Mouse (Mus musculus) neural tube, embryonic 15.5 days (tissue): ENCODE data around the gene Mrpl51. TPM values are rescaled to one million over a fixed set of nuclear protein-coding genes. Genes with fewer than 3 reads are reported as not detected.

Experiments used
- ATAC-seq: fragments of 200-750 bp; cut with Nextera tagmentation; 2 replicates; pipeline ENCODE4 v1.8.0; 2017; ENCODE audit warnings: mild to moderate bottlenecking, moderate TSS enrichment, moderate library complexity; ENCODE audit not compliant: low FRiP score
- H3K27ac ChIP-seq: fragments of 300-500 bp; sonication (generic); replicated peaks from 2 replicates; pipeline ENCODE4 v1.5.1; 2015; ENCODE audit warnings: mild to moderate bottlenecking, inconsistent platforms
- H3K27me3 ChIP-seq: fragments of 300-500 bp; sonication (generic); replicated peaks from 2 replicates; pipeline ENCODE4 v1.6.1; 2015; ENCODE audit warnings: inconsistent platforms
- H3K36me3 ChIP-seq: fragments of 300-500 bp; sonication (generic); 2 replicates; pipeline ENCODE4 v1.6.1; 2015; ENCODE audit warnings: inconsistent platforms
- H3K4me1 ChIP-seq: fragments of 300-500 bp; sonication (generic); 2 replicates; pipeline ENCODE4 v1.6.1; 2015; ENCODE audit warnings: inconsistent platforms
- H3K4me2 ChIP-seq: fragments of 300-500 bp; sonication (generic); 2 replicates; pipeline ENCODE4 v1.6.1; 2015; ENCODE audit warnings: inconsistent platforms, mild to moderate bottlenecking, moderate library complexity
- H3K4me3 ChIP-seq: fragments of 300-500 bp; sonication (generic); replicated peaks from 2 replicates; pipeline ENCODE4 v1.5.1; 2015; ENCODE audit warnings: mild to moderate bottlenecking, inconsistent platforms
- H3K9ac ChIP-seq: fragments of 300-500 bp; sonication (generic); replicated peaks from 2 replicates; pipeline ENCODE4 v1.6.1; 2015; ENCODE audit warnings: mild to moderate bottlenecking, inconsistent platforms
- H3K9me3 ChIP-seq: fragments of 300-500 bp; sonication (generic); replicated peaks from 2 replicates; pipeline ENCODE4 v1.6.1; 2016; ENCODE audit warnings: inconsistent platforms
- WGBS: fragments of 180-500 bp; shearing (Covaris S2); methylation state at CpG from one replicate; pipeline ENCODE4 v1.1.7; 2015; ENCODE audit warnings: mixed read lengths; 5-methylcytosine and 5-hydroxymethylcytosine counted together
- polyA plus RNA-seq: library from polyadenylated mRNA; unstranded; fragments of >200 nt; fragmentation: Nextera tagmentation; extraction: Ambion mirVana; gene quantifications from 2 replicates; pipeline ENCODE4 v1.2.1, GENCODE M21; 2015

Mrpl51 gene
- polyA plus RNA-seq, 1 experiment from 2014 or later = 156 TPM

DNA sequence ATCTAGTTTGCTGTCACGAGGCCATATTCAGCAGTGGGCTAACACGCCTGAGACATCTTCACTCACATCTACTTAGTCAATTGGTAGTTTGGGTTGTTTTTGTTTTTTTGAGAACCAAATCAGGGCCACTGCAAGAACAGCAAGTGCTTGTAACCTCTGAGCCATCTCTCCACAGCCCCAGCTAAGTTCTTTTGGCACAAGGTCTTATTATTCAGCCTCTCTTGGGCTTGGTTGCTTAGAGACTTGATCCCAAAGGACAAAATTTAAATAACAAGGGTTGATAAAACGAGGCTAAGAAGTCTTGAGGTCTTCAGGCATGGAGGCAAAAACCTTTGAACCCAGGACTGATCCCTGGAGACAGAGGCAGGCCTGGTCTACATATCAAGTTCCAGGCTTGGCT is 4.7 kb downstream of the Mrpl51 start:
- no peaks in the 10 kb centered on the region for H3K27me3 ChIP-seq
- no peak overlapping the region for H3K4me2 ChIP-seq
- no peak overlapping the region for H3K9ac ChIP-seq
- 55% methylated on average over 3 of the region's 3 CpGs for WGBS
- H3K9me3 ChIP-seq = no peaks in the 10 kb centered on the region
- no peak overlapping the region for H3K27ac ChIP-seq
- peaks cover 20% of the 10 kb centered on the region for H3K36me3 ChIP-seq
- peaks cover 19% of the 10 kb centered on the region for H3K4me1 ChIP-seq
- no peak for ATAC-seq
- H3K4me3 ChIP-seq = no peak overlapping the region

DNA sequence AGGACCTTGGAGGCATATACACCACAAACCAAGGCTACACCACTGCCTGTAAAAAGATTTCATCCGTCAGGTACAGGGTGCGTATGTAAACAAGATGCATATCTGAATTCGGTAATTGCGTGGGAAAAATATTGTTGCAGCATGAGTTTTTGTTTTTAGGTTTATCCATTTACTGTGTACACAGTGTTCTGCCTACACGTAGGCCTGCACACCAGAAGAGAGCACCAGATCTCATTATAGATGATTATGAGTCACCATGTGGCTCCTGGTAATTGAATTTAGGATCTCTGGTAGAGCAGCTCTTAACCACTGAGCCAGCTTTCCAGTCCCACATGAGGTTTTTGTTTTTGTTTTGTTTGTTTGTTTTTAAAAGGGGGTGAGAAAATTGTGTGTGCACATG is 5.6 kb downstream of the Mrpl51 start:
- no peak overlapping the region for H3K27ac ChIP-seq
- H3K9me3 ChIP-seq = no peaks in the 10 kb centered on the region
- H3K4me1 ChIP-seq = peaks cover 19% of the 10 kb centered on the region
- no peak overlapping the region for H3K9ac ChIP-seq
- H3K4me2 ChIP-seq = no peak overlapping the region
- 90% methylated on average over 5 of the region's 5 CpGs for WGBS
- H3K36me3 ChIP-seq = peaks cover 20% of the 10 kb centered on the region
- H3K4me3 ChIP-seq = no peak overlapping the region
- no peak for ATAC-seq
- H3K27me3 ChIP-seq = no peaks in the 10 kb centered on the region

DNA sequence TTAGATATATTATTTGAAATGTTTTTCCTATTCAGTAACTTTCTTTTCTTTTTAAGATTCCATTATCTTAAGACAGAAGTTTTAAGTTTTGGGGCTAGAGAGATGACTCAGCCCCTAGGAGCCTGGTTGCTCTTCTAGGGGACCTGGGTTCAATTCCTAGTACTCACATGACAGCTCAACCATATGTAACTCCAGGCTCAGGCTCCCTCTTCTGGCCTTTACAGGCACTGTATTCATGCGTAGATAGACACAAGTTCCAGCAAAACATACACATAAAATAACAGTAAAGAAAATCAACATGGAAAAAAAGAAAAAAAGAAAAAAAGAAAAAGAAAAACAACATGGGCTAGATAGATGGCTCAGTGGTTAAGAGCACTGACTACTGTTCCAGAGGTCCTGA is 18.8 kb downstream of the Mrpl51 start:
- H3K4me3 ChIP-seq = no peak overlapping the region
- no peaks in the 10 kb centered on the region for H3K9me3 ChIP-seq
- no peak overlapping the region for H3K4me2 ChIP-seq
- peaks cover 18% of the 10 kb centered on the region; the same call in 1 of the 2 replicates for H3K27me3 ChIP-seq
- H3K27ac ChIP-seq = no peak overlapping the region
- WGBS = 90% methylated on average over 1 of the region's 1 CpGs
- no peaks in the 10 kb centered on the region for H3K36me3 ChIP-seq
- ATAC-seq = no peak
- no peaks in the 10 kb centered on the region for H3K4me1 ChIP-seq
- no peak overlapping the region for H3K9ac ChIP-seq

- Histone ChIP-seq H3K27ac (no peak overlapping the region), H3K36me3 (no peaks in the 10 kb centered on the region), H3K4me3 (no peak overlapping the region), H3K4me1 (peaks cover 13% of the 10 kb centered on the region), H3K4me2 (no peak overlapping the region), H3K9me3 (no peaks in the 10 kb centered on the region), H3K9ac (no peak overlapping the region), H3K27me3 (peaks cover 18% of the 10 kb centered on the region; the same call in 1 of the 2 replicates)
- no peak for ATAC-seq
- 41% methylated on average over 2 of the region's 2 CpGs for WGBS
These were observed 21.0 kb downstream of the Mrpl51 start for GRCm38 (mm10) chr6:125212621-125213020.

DNA sequence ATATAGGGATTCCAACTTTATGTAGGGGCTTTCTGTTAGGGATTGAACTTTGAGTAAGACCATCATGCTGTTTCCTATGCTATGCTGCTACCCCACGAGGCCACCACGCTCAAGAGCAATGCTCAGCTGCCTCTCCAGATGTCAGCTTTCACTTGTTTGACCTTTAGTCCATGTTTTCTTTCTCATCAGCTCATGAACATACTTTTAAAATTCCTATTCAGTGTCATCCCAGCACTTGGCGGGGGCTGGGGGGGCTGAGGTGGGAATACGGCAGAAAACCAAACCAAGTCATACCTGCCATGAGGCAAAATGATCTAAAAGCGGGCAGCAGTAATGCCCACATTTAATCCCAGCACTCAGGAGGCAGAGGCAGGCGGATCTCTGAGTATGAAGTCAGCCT is 21.5 kb downstream of the Mrpl51 start:
- Histone ChIP-seq H3K27ac (no peak overlapping the region), H3K4me3 (no peak overlapping the region), H3K27me3 (peaks cover 18% of the 10 kb centered on the region; the same call in 1 of the 2 replicates), H3K4me2 (no peak overlapping the region), H3K9ac (no peak overlapping the region), H3K36me3 (no peaks in the 10 kb centered on the region), H3K4me1 (peaks cover 13% of the 10 kb centered on the region), H3K9me3 (no peaks in the 10 kb centered on the region)
- no peak for ATAC-seq
- 76% methylated on average over 6 of the region's 6 CpGs for WGBS

GRCm38 (mm10) chr6:125213715-125214114 is 22.1 kb downstream of the Mrpl51 start:
- no peak for ATAC-seq
- H3K27ac ChIP-seq = no peak overlapping the region
- 80% methylated on average over 6 of the region's 6 CpGs for WGBS

GRCm38 (mm10) chr6:125215148-125215954 is 23.8 kb downstream of the Mrpl51 start, which contains the start of gene Vamp1:
Gene Vamp1, plus strand, starts transcription at chr6:125215551.
- Histone ChIP-seq H3K27ac (peak within 1 kb of the TSS; percentile 85), H3K4me1 (peaks cover 20% of the 10 kb centered on the region), H3K9me3 (no peaks in the 10 kb centered on the region), H3K9ac (peak within 1 kb of the TSS; percentile 80), H3K4me2 (peak within 1 kb of the TSS; percentile 68), H3K36me3 (no peaks in the 10 kb centered on the region), H3K27me3 (peaks cover 18% of the 10 kb centered on the region; the same call in 1 of the 2 replicates), H3K4me3 (peak within 1 kb of the TSS; percentile 67)
- WGBS = under 1% methylated on average over 48 of the region's 48 CpGs
- peak; percentile 97 for ATAC-seq

More at GRCm38 (mm10) chr6:125213715-125214114, 22.1 kb downstream of the Mrpl51 start:
- Histone ChIP-seq H3K4me1 (peaks cover 18% of the 10 kb centered on the region), H3K9ac (no peak overlapping the region), H3K36me3 (no peaks in the 10 kb centered on the region), H3K9me3 (no peaks in the 10 kb centered on the region), H3K27me3 (peaks cover 18% of the 10 kb centered on the region; the same call in 1 of the 2 replicates), H3K4me2 (no peak overlapping the region), H3K4me3 (no peak overlapping the region)

DNA sequence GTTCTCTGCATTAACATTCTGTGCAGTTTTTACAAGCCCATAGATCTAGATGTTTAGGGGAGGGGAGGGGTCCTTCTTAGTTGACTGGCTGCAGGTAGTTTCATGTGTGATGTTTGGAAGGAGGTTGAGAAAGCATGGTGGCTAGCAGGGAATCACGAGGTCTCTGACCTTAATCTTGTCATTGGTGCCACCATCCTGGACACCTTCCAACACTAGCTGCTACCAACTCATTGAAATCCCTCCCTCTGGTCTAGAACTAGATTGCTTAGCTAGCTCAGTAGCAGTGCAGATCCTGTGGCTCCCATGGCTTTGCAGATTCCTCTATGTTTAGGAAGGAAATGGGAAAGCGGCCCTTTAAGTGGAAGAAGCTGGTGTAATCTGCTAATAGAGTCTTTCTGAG is 25.3 kb downstream of the Mrpl51 start:
- Histone ChIP-seq H3K27me3 (peaks cover 15% of the 10 kb centered on the region; the same call in 1 of the 2 replicates), H3K9ac (no peak overlapping the region), H3K4me2 (peak overlapping the region; percentile 68), H3K4me1 (peaks cover 20% of the 10 kb centered on the region), H3K27ac (no peak overlapping the region), H3K36me3 (no peaks in the 10 kb centered on the region), H3K4me3 (peak overlapping the region; percentile 67; the same call in 1 of the 2 replicates), H3K9me3 (no peaks in the 10 kb centered on the region)
- no peak for ATAC-seq
- WGBS = 89% methylated on average over 2 of the region's 2 CpGs

GRCm38 (mm10) chr6:125217899-125218298 is 26.3 kb downstream of the Mrpl51 start:
- Histone ChIP-seq H3K4me1 (peaks cover 20% of the 10 kb centered on the region), H3K27ac (no peak overlapping the region), H3K4me3 (no peak overlapping the region), H3K9ac (no peak overlapping the region), H3K9me3 (no peaks in the 10 kb centered on the region), H3K36me3 (0 out of 2 replicates have a peak, but pooled peaks cover 2% of the 10 kb centered on the region), H3K27me3 (peaks cover 7% of the 10 kb centered on the region; the same call in 1 of the 2 replicates), H3K4me2 (no peak overlapping the region)
- 87% methylated on average over 11 of the region's 11 CpGs for WGBS
- no peak for ATAC-seq

- Histone ChIP-seq H3K36me3 (0 out of 2 replicates have a peak, but pooled peaks cover 6% of the 10 kb centered on the region), H3K27ac (no peak overlapping the region), H3K4me2 (no peak overlapping the region), H3K4me1 (peaks cover 20% of the 10 kb centered on the region), H3K9me3 (no peaks in the 10 kb centered on the region), H3K4me3 (no peak overlapping the region), H3K27me3 (0 out of 2 replicates have a peak, but pooled peaks cover under 1% of the 10 kb centered on the region), H3K9ac (no peak overlapping the region)
- ATAC-seq = no peak
- 81% methylated on average over 4 of the region's 4 CpGs for WGBS
These were observed 27.4 kb downstream of the Mrpl51 start for GRCm38 (mm10) chr6:125218963-125219362.

- ATAC-seq = no peak
- Histone ChIP-seq H3K9ac (no peak overlapping the region), H3K4me2 (no peak overlapping the region), H3K36me3 (peaks cover 6% of the 10 kb centered on the region; the same call in 1 of the 2 replicates), H3K4me1 (peaks cover 16% of the 10 kb centered on the region), H3K27ac (no peak overlapping the region), H3K27me3 (no peaks in the 10 kb centered on the region), H3K4me3 (no peak overlapping the region), H3K9me3 (no peaks in the 10 kb centered on the region)
- WGBS = 92% methylated on average over 20 of the region's 20 CpGs
These were observed 29.6 kb downstream of the Mrpl51 start for GRCm38 (mm10) chr6:125221115-125221745.
